Comparison of ENCODE assay signal across 21 mouse cellular contexts in the genomic region with DNA sequence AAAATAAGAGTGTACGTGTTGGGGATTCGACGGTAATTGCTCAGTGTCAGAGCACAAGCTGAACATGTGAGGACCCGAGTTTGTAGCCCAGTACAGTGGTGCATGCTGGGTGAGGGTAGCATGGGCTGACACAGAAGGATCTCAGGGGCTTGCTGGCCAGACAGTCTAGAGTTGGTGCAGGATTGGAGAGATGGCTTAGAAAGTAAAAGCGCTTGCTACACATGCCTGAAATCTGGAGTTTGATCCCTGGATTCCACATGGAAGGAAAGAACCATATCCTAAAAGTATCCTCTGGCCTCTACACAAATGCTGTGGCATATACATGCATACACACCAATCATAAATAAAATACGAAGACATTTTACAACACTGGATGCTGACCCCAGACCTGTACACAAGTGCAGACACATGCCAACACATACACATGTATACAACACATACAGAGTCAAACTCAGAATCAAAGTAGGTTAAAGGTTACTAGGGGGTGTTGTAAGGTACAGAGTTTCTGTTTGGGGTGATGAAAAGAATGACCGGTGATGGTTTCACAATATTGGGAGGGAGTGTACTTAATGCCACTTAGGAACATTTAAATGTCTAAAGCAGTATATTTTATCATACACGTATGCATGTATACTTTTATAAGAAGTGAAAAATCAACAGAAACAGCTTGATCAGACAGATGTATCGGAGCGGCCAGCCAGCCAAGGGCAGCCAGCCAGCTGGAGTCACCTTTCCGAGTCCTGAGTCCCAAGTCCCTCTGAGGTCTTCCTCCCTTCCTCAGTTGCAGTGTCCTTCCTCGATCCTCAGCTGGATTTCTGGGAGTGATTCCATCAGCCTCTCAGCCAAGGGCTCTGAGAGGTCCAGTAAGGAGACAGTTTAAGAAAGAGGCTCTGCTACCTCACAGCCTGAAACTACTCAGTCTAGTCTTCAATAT.
DNase-seq lines count a peak whose midpoint lies in the region; ATAC-seq lines count a peak whose summit lies in the region.
"Had no signal": no experiment of that assay in that cellular context is flagged by ENCODE, and none has a peak within 500 bp of the region (broad histone marks: within the 10 kb centered on the region; RNA-seq: fewer than 3 reads in every experiment).

No protein-coding gene starts in this region.

- WGBS in heart, embryonic 11.5 days (ENCODE audit: insufficient replicate concordance): 84% methylated on average over 12 of the region's 12 CpGs
- 87% methylated on average over 12 of the region's 12 CpGs for WGBS in liver, embryonic 11.5 days

- no peaks in the 10 kb centered on the region for H3K27me3 ChIP-seq in heart, embryonic 11.5 days (ENCODE audit: control insufficient read depth, insufficient read depth, low read length)
- no peaks in the 10 kb centered on the region for H3K27me3 ChIP-seq in liver, embryonic 11.5 days (replicated peaks; ENCODE audit: control insufficient read depth, insufficient read depth, low read length)
- H3K27me3 ChIP-seq: CH12.LX; forebrain, embryonic 15.5 days; hindbrain, embryonic 13.5 days; intestine, embryonic 15.5 days had no signal

- H3K27ac ChIP-seq in heart, embryonic 11.5 days (ENCODE audit: low read depth, low read length): no peak overlapping the region
- peak overlapping the region; percentile 4; the same call in 1 of the 2 replicates for H3K27ac ChIP-seq in liver, embryonic 11.5 days (ENCODE audit: low read depth, low read length)
- H3K27ac ChIP-seq: embryonic facial prominence, embryonic 10.5 days; forebrain, embryonic 15.5 days; hindbrain, embryonic 13.5 days; intestine, embryonic 15.5 days; limb, embryonic 10.5 days had no signal

- no peak overlapping the region for H3K4me2 ChIP-seq in heart, embryonic 11.5 days
- no peak overlapping the region for H3K4me2 ChIP-seq in liver, embryonic 11.5 days
- H3K4me2 ChIP-seq: forebrain, embryonic 15.5 days; hindbrain, embryonic 13.5 days; intestine, embryonic 15.5 days; lung, embryonic 14.5 days had no signal

- peak; percentile 96 for DNase-seq in heart, adult 11 months
- DNase-seq in kidney, postnatal 36 days: peak; percentile 62 to 83
- no peak for DNase-seq in kidney, postnatal 10 days
- no peak for DNase-seq in liver, embryonic 11.5 days (ENCODE audit: low spot score)
- peak; percentile 32 for DNase-seq in yolk sac, embryonic 10.5 days (ENCODE audit: low spot score)
- DNase-seq in urinary bladder, postnatal 25 days (ENCODE audit: low spot score): no peak
- DNase-seq in ovary, postnatal 10 days (ENCODE audit: low spot score): no peak
- DNase-seq: adrenal gland, postnatal 10 days; cerebellum, adult 2 months; kidney, postnatal 4 days; lung, embryonic 14.5 days; midbrain, embryonic 14.5 days; retina, postnatal 1 day; thymus, postnatal 4 days had no signal

- H3K4me1 ChIP-seq in heart, embryonic 11.5 days (ENCODE audit: control insufficient read depth, insufficient read depth, low read length): no peaks in the 10 kb centered on the region
- H3K4me1 ChIP-seq in liver, embryonic 11.5 days (replicated peaks; ENCODE audit: control insufficient read depth, insufficient read depth, low read length): peaks cover 13% of the 10 kb centered on the region
- H3K4me1 ChIP-seq: embryonic facial prominence, embryonic 10.5 days; forebrain, embryonic 15.5 days; limb, embryonic 10.5 days had no signal

- H3K9me3 ChIP-seq in heart, embryonic 11.5 days (replicated peaks; ENCODE audit: control insufficient read depth, low read length): no peaks in the 10 kb centered on the region
- H3K9me3 ChIP-seq in liver, embryonic 11.5 days (ENCODE audit: control insufficient read depth, low read length): no peaks in the 10 kb centered on the region
- H3K9me3 ChIP-seq: embryonic facial prominence, embryonic 10.5 days; forebrain, embryonic 15.5 days; hindbrain, embryonic 13.5 days; intestine, embryonic 15.5 days; limb, embryonic 10.5 days had no signal

- no peak overlapping the region for H3K4me3 ChIP-seq in heart, embryonic 11.5 days (ENCODE audit: low read depth, low read length)
- no peak overlapping the region for H3K4me3 ChIP-seq in liver, embryonic 11.5 days (ENCODE audit: low read depth, low read length)
- H3K4me3 ChIP-seq: embryonic facial prominence, embryonic 10.5 days; forebrain, embryonic 15.5 days; hindbrain, embryonic 13.5 days; intestine, embryonic 15.5 days; limb, embryonic 10.5 days had no signal

- H3K9ac ChIP-seq in heart, embryonic 11.5 days (ENCODE audit: low read depth, low read length): no peak overlapping the region
- H3K9ac ChIP-seq in liver, embryonic 11.5 days (ENCODE audit: low read depth, low read length): no peak overlapping the region
- H3K9ac ChIP-seq: forebrain, embryonic 15.5 days; hindbrain, embryonic 13.5 days; intestine, embryonic 15.5 days; lung, embryonic 14.5 days had no signal

- ATAC-seq in heart, embryonic 11.5 days (replicated peaks; ENCODE audit: insufficient number of reproducible peaks, low FRiP score, low TSS enrichment): no peak
- no peak for ATAC-seq in liver, embryonic 11.5 days (replicated peaks; ENCODE audit: low FRiP score)
- ATAC-seq: forebrain, embryonic 15.5 days; intestine, embryonic 15.5 days had no signal

- H3K36me3 ChIP-seq in heart, embryonic 11.5 days (ENCODE audit: control insufficient read depth, insufficient read depth, low read length): no peaks in the 10 kb centered on the region
- H3K36me3 ChIP-seq in liver, embryonic 11.5 days (ENCODE audit: control insufficient read depth, insufficient read depth, low read length): no peaks in the 10 kb centered on the region
- H3K36me3 ChIP-seq: embryonic facial prominence, embryonic 10.5 days; forebrain, embryonic 15.5 days; hindbrain, embryonic 13.5 days; intestine, embryonic 15.5 days; limb, embryonic 10.5 days had no signal

Comparison
In these comparisons a context has a peak if more than half of its experiments do, and no peak if none do; other contexts are left out.
1. DNase-seq: peak in heart, adult 11 months (single experiment), kidney, postnatal 36 days (2 of 2) and yolk sac, embryonic 10.5 days (single experiment); none in kidney, postnatal 10 days (single experiment), liver, embryonic 11.5 days (single experiment), urinary bladder, postnatal 25 days (single experiment) and ovary, postnatal 10 days (single experiment).